Mouse (Mus musculus) adrenal gland, adult 8-10 months (tissue): ENCODE measurements around the gene Gm11634. TPM values are rescaled to one million over a fixed set of nuclear protein-coding genes. Genes with fewer than 3 reads are reported as not detected.
A peak's percentile ranks its signal among the peaks of the same experiment; 100 is the strongest.
"Not testable (repeated sequence)": the region's sequence is repeated elsewhere in the genome, so short reads cannot be mapped to it uniquely, and the experiment has no call there.

Source experiments
- DNase-seq: peaks from one replicate; pipeline ENCODE4 v3.0.0; 2022
- total RNA-seq, 4 experiments: library from RNA; stranded (reverse); gene quantifications; 2 replicates each; pipeline ENCODE4 v1.2.4; 2022

Gene Gm11634
- total RNA-seq, 4 experiments from 2014 or later, result not detected

GRCm38 (mm10) chr11:101616948-101617767 lies 18.1 kb upstream of the Gm11634 start:
- no peak for DNase-seq

- DNase-seq, result no peak
Measured at GRCm38 (mm10) chr11:101616104-101616503, 17.0 kb upstream of the Gm11634 start.

- no peak for DNase-seq
Measured at GRCm38 (mm10) chr11:101615380-101615779, 16.3 kb upstream of the Gm11634 start.

- DNase-seq, result no peak
Measured at GRCm38 (mm10) chr11:101614116-101614515, 15.1 kb upstream of the Gm11634 start.

GRCm38 (mm10) chr11:101613596-101613995 lies 14.5 kb upstream of the Gm11634 start:
- no peak for DNase-seq

GRCm38 (mm10) chr11:101610445-101610844 lies 11.4 kb upstream of the Gm11634 start:
- no peak for DNase-seq

GRCm38 (mm10) chr11:101607134-101607533 lies 8.1 kb upstream of the Gm11634 start:
- not testable (repeated sequence) for DNase-seq

- DNase-seq, result peak; percentile 71
Measured at GRCm38 (mm10) chr11:101604531-101605453, 5.7 kb upstream of the Gm11634 start.

- no peak for DNase-seq
Measured at GRCm38 (mm10) chr11:101604116-101604515, 5.1 kb upstream of the Gm11634 start.

- no peak for DNase-seq
Measured at GRCm38 (mm10) chr11:101602491-101602890, 3.4 kb upstream of the Gm11634 start.

GRCm38 (mm10) chr11:101589989-101590624 lies 8.9 kb downstream of the Gm11634 start:
- DNase-seq, result no peak

GRCm38 (mm10) chr11:101589444-101589843 lies 9.6 kb downstream of the Gm11634 start:
- DNase-seq, result no peak

GRCm38 (mm10) chr11:101588868-101589267 lies 10.2 kb downstream of the Gm11634 start:
- DNase-seq, result no peak

- no peak for DNase-seq
Measured at GRCm38 (mm10) chr11:101587676-101588075, 11.4 kb downstream of the Gm11634 start.

GRCm38 (mm10) chr11:101585805-101586204 lies 13.3 kb downstream of the Gm11634 start:
- DNase-seq, result no peak

- DNase-seq, result not testable (repeated sequence)
Measured at GRCm38 (mm10) chr11:101585031-101585430, 14.0 kb downstream of the Gm11634 start.

- DNase-seq, result no peak
Measured at GRCm38 (mm10) chr11:101583205-101583604, 15.9 kb downstream of the Gm11634 start.

GRCm38 (mm10) chr11:101582054-101583035 lies 16.7 kb downstream of the Gm11634 start, which contains the start of gene Tmem106a:
Gene Tmem106a (plus strand): TSS chr11:101582242.
- DNase-seq, result peak; percentile 51

GRCm38 (mm10) chr11:101581081-101581764 lies 17.8 kb downstream of the Gm11634 start:
- DNase-seq, result no peak

- DNase-seq, result no peak
Measured at GRCm38 (mm10) chr11:101576116-101576515, 22.9 kb downstream of the Gm11634 start.

GRCm38 (mm10) chr11:101568421-101568820 lies 30.6 kb downstream of the Gm11634 start:
- no peak for DNase-seq
